In genomic region chr5:72647958-72648595, GRCm38 (mm10) we compare ENCODE assay signal across 8 mouse cellular contexts. TPM values are rescaled to one million over a fixed set of nuclear protein-coding genes. Genes with fewer than 3 reads are reported as not detected.
DNase-seq lines count a peak whose midpoint lies in the region; ATAC-seq and TF ChIP-seq lines count a peak whose summit lies in the region.

No protein-coding gene starts in this region.

- H3K36me3 ChIP-seq in ES-Bruce4 (ENCODE audit: control insufficient read depth, insufficient read depth, low read length, poor library complexity, severe bottlenecking): no peaks in the 10 kb centered on the region
- H3K36me3 ChIP-seq in liver, embryonic 15.5 days (replicated peaks): no peaks in the 10 kb centered on the region

- ATAC-seq in granulocyte monocyte progenitor cell, adult 5-6 weeks (replicated peaks; ENCODE audit: poor library complexity, severe bottlenecking): peak; percentile 39
- peak; percentile 51; the same call in 1 of the 2 replicates for ATAC-seq in liver, embryonic 15.5 days (ENCODE audit: insufficient read depth)

- DNase-seq in embryo, embryonic 10 days (ENCODE audit: low spot score): peak; percentile 16
- no peak for DNase-seq in embryo, embryonic 10.5 days (ENCODE audit: low spot score)
- peak; percentile 27 for DNase-seq in retina, embryonic 14.5 days (ENCODE audit: low spot score)
- no peak for DNase-seq in layer of hippocampus, postnatal 25 days (ENCODE audit: extremely low spot score in 1 of 2, low spot score in 1 of 2)
- no peak for DNase-seq in gastrocnemius, postnatal 14 days

- no peaks in the 10 kb centered on the region for H3K9me3 ChIP-seq in ES-Bruce4 (replicated peaks; ENCODE audit: control insufficient read depth, insufficient read depth, low read length, poor library complexity, severe bottlenecking)
- no peaks in the 10 kb centered on the region for H3K9me3 ChIP-seq in liver, embryonic 15.5 days (replicated peaks)

- no peak for TF ChIP-seq EP300 in ES-Bruce4 (IDR thresholded peaks at IDR 0.05; ENCODE audit: insufficient read depth, low read depth, low read length)

- H3K27me3 ChIP-seq in ES-Bruce4 (ENCODE audit: control insufficient read depth, insufficient read depth, low read length, poor library complexity, severe bottlenecking): no peaks in the 10 kb centered on the region
- peaks cover 34% of the 10 kb centered on the region for H3K27me3 ChIP-seq in liver, embryonic 15.5 days

- peak overlapping the region; percentile 72 for H3K4me3 ChIP-seq in ES-Bruce4 (ENCODE audit: low read depth, low read length)
- peak overlapping the region; percentile 58 for H3K4me3 ChIP-seq in liver, embryonic 15.5 days (replicated peaks)

- TF ChIP-seq CTCF in ES-Bruce4 (IDR thresholded peaks at IDR 0.05; ENCODE audit: low read depth, low read length): no peak

- no peak overlapping the region; the same call in 1 of the 2 replicates for H3K9ac ChIP-seq in ES-Bruce4 (ENCODE audit: low read depth, poor library complexity, severe bottlenecking)
- peak overlapping the region; percentile 46; the same call in 1 of the 2 replicates for H3K9ac ChIP-seq in liver, embryonic 15.5 days

- intact Hi-C loops in gastrocnemius, postnatal 14 days (cut with DNase I; ENCODE audit: low total_unique reads): no loop called here

- peak overlapping the region; percentile 76 for H3K4me2 ChIP-seq in liver, embryonic 15.5 days

- H3K4me1 ChIP-seq in ES-Bruce4 (ENCODE audit: control insufficient read depth, insufficient read depth, low read length): no peaks in the 10 kb centered on the region
- H3K4me1 ChIP-seq in liver, embryonic 15.5 days (replicated peaks): peaks cover 8% of the 10 kb centered on the region

- H3K27ac ChIP-seq in ES-Bruce4 (ENCODE audit: insufficient read depth, low read length): no peak overlapping the region
- H3K27ac ChIP-seq in liver, embryonic 15.5 days (replicated peaks): peak overlapping the region; percentile 59

- no peak for TF ChIP-seq POLR2A in ES-Bruce4 (IDR thresholded peaks at IDR 0.05; ENCODE audit: insufficient read depth, low read length)

- 9% methylated on average over 18 of the region's 18 CpGs for WGBS in liver, embryonic 15.5 days (ENCODE audit: insufficient replicate concordance)

RNA-seq across cellular contexts. Expression of gene Nipal1, which starts 0.5 kb away (rescaled TPM):
- polyA plus RNA-seq in ES-Bruce4 (2011; ENCODE audit: insufficient read depth, insufficient read length, low read depth, missing spikeins): 0.52 and 0.93 TPM in 2 replicates
- not detected in 2 replicates for total RNA-seq in granulocyte monocyte progenitor cell, adult 5-6 weeks (2014; fragmentation: Nextera tagmentation)
- total RNA-seq in granulocyte monocyte progenitor cell, adult 5-6 weeks (2017): not detected in 2 replicates
- 28.1 and 35.4 TPM in 2 replicates for polyA plus RNA-seq in liver, embryonic 15.5 days (2015; fragmentation: Nextera tagmentation; extraction: Ambion mirVana)
- total RNA-seq in layer of hippocampus, postnatal 25 days (2021): not detected
- total RNA-seq in gastrocnemius, postnatal 14 days (2021): under 1 TPM in 1 of 2 experiments, not detected in 1; 0.41 TPM

RNA-seq across cellular contexts. Expression of gene Cnga1, which starts 4.0 kb away (rescaled TPM):
- polyA plus RNA-seq in ES-Bruce4 (2011; ENCODE audit: insufficient read depth, insufficient read length, low read depth, missing spikeins): 0.30 TPM in 1 of 2 replicates, not detected in the other
- total RNA-seq in granulocyte monocyte progenitor cell, adult 5-6 weeks (2014; fragmentation: Nextera tagmentation): not detected in 2 replicates
- not detected in 2 replicates for total RNA-seq in granulocyte monocyte progenitor cell, adult 5-6 weeks (2017)
- polyA plus RNA-seq in liver, embryonic 15.5 days (2015; fragmentation: Nextera tagmentation; extraction: Ambion mirVana): not detected in 2 replicates
- not detected for total RNA-seq in layer of hippocampus, postnatal 25 days (2021)
- not detected for total RNA-seq in gastrocnemius, postnatal 14 days (2021)

Comparison
In these comparisons a context has a peak if more than half of its experiments do, and no peak if none do; other contexts are left out.
1. DNase-seq: peak in embryo, embryonic 10 days (single experiment) and retina, embryonic 14.5 days (single experiment); none in embryo, embryonic 10.5 days (single experiment), layer of hippocampus, postnatal 25 days (0 of 2) and gastrocnemius, postnatal 14 days (single experiment).